Mouse (Mus musculus): Measurements from ENCODE around the gene Defb26.

Defb26 gene

GRCm38 (mm10) chr2:152464570-152465150 lies 46.8 kb downstream of the Defb26 start, which contains the start of gene Defb23:
TSS of gene Defb23 (minus strand) at chr2:152464620.
- no peak for DNase-seq (ENCODE audit: low spot score)

DNA sequence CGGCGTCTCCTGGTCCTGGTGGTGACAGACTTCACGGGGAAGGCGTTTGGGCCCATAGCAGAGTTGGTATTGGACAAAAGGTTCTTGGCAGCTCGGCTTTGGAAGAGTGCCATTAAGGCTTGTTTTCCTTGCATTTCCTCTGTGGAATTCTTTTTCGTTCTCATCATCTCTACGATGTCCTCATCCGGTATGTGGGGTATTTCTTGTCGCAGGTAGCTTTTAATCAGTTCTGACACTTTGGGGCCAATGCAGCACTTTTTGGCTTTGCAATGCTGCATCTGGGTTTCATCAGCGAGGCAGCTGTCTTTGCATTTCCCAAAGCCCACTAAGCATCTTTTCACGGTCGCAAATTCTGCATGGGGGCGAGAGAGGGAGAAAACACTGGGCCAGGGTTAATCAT lies 52.3 kb downstream of the Defb26 start:
- no peak for DNase-seq (ENCODE audit: low spot score)
